Mouse (Mus musculus) embryonic fibroblast, embryonic 13.5 days (primary cell): ENCODE measurements around the gene Hnrnpul1.

ENCODE experiments used
- CTCF ChIP-seq: IDR thresholded peaks from 2 replicates; pipeline ENCODE4 v1.5.1; 2011; ENCODE audit warnings: mild to moderate bottlenecking, control low read depth, low read length, moderate library complexity, borderline replicate concordance; ENCODE audit not compliant: insufficient read depth
- POLR2A ChIP-seq: IDR thresholded peaks from 2 replicates; pipeline ENCODE4 v1.6.1; 2011; ENCODE audit warnings: low read depth, mild to moderate bottlenecking, control low read depth, low read length, moderate library complexity

GRCm38 (mm10) chr7:25688810-25689586, 65.6 kb downstream of the Hnrnpul1 start:
- TF ChIP-seq POLR2A (peak; percentile 43; the same call in 1 of the 2 replicates), CTCF (no peak)
